Mouse (Mus musculus) lung, postnatal 0 days (tissue): ENCODE results near the gene Cpeb3.

Experiments used
- CTCF ChIP-seq: IDR thresholded peaks from 2 replicates; pipeline ENCODE4 v1.5.1; 2016; ENCODE audit warnings: antibody characterized with exemption, mild to moderate bottlenecking
- EP300 ChIP-seq: IDR thresholded peaks from 2 replicates; pipeline ENCODE4 v1.6.1; 2016; ENCODE audit warnings: antibody characterized with exemption, mild to moderate bottlenecking, control low read depth

DNA sequence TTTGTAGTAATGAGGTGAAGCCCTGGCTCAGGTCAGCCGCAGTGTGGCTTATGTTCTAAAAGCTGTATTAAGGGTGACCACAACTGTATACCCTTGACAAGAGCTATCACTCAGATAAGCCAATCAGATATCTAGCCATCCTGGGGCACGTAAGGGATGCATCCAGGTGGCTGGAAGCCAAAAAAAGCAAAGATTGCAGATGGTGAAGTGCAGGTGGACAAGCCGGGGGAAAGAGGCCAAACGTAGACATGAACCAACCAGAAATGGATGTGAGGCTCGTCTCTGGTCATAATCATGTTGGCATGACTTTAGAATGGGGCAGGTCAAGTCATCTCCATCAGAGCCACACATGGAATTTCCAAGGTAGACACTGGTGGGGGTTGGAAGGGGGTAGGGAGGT, 177.0 kb downstream of the Cpeb3 start:
- no peak for TF ChIP-seq EP300
- TF ChIP-seq CTCF: no peak
